Mouse (Mus musculus) yolk sac, embryonic 10.5 days (tissue): ENCODE data around the gene Med15.
"Not testable (repeated sequence)": the region's sequence is repeated elsewhere in the genome, so short reads cannot be mapped to it uniquely, and the experiment has no call there.

Source experiments
- DNase-seq: peaks from one replicate; pipeline ENCODE4 v3.0.0-alpha.2; 2017; ENCODE audit warnings: low spot score

Med15 gene

DNA sequence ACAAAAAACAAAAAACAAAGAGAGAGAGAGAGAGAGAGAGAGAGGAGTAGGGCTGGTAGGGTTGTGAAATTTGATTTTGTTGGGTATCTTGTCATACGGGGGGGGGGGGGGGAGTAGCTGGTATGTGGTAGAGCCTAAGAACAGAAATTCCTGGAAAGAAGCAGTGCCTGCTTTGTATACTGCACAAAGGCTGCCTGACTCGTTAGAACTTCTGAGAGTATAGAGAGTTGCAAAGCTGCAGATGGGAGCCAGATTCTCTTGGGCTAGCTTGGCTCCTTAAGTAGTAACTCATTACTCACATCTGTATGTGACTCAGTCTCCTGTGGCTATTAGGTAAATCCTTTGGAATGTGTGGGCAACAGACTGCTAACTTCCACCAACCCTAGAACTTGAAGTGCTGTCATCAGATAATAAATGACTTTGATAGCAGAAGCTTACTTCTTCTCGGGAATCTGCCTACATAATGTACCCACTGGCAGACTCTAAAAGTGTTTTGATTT is at the start of gene Med15:
Med15 (minus strand) TSS at position 51 of the 500 bp plus-strand sequence.
- DNase-seq, result peak; percentile 20

DNA sequence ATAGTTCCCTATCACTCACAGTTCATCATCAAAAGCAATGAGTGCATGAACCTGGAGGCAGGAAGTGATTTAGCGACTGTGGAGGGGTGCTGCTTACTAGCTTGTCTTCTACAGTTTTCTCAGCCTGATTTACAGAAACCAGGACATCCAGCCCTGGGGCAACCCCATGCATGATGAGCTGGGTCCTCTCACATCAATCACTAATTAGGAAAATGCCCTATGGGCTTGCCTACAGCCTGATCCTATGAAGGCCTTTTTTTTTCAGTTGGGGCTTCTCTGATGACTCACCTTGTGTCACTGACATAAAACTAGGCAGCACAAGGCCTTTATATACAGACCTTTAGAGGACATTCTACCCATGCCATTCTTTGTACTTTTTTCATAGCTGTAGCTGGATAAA is 47.0 kb upstream of the Med15 start:
- no peak for DNase-seq

DNA sequence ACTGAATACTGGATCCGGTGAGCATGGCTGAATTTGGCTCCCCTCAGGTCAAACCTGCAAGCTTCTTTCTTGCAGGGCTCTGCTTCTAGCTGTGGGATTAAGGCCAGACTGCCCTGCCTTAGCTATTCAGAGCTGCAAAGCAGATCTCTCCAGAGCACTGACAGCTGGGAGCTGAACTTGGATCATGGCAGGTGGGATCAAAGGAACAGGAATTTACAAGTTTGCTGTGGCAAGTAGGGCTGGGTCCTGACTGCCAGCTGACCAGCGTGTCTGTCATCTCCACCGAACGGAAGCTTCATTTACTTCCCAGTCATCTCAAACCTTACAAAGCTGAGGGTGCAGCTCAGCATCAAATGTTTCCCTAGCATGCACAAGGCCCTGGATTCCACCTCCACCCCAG is 45.5 kb upstream of the Med15 start:
- no peak for DNase-seq

DNA sequence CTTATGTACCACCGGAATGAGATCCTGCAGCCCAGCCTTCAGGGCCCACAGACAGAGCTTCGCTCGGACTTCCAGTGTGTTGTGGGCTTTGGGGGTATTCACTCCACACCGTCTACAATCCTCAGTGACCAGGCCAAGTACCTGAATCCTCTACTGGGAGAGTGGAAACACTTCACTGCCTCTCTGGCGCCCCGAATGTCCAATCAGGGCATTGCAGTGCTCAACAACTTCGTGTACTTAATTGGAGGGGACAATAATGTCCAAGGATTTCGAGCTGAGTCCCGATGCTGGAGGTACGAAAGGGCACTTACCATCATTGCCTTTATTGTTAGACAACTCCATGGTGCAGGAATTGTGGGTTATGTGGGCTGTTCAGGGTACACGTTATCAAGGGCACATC is 44.1 kb upstream of the Med15 start:
- DNase-seq, result no peak

DNA sequence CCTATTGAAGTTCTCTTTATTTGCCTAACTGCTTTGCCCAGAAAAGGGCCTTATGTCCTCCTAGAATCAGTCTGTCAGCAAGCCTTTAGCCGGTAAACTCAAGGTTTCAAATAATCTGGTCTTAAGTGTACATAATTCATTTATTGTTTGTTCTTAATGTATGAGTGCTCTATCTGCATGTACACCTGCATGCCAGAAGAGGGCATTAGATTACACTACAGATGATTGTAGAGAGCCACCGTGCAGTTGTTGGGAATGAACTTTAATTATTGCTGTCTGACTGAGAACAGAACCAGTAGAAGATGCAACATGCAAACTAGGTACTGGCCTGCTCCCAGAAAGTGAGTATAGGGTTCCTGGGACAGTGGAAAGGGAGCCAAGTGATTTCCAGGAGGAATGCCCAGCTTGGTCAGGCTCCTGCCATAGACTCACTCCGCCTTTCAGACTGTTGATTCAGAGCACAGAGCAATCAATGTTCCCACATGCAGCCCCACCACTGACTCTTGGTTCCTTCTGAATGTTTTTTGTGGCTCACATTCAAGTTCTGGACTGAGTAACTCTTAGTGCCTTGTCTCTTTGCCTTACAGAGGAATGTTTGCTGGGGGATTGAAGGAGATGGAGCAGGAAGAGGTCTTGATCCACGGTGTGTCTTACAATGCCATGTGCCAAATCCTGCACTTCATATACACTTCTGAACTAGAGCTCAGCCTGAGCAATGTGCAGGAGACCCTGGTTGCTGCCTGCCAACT is 38.6 kb upstream of the Med15 start:
- no peak for DNase-seq

DNA sequence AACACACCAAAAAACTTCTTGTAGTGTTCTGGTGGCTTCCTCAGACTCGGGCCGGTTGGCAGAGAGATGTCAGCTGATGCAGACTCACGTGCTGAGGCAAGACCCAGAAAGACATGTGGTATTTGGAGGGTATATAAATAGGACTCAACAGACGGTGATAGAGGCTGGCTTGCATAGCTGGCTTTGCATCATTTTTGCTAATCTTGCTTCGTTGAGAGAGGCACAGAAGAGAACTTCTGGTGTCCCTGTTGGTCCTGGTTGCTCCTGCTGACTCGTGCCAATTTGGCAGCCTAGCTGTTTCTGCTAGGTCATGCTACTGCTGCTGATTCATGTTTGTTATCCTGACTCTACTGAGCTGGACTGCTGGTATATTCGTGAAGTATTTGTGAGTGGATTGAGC is 36.1 kb upstream of the Med15 start:
- no peak for DNase-seq

DNA sequence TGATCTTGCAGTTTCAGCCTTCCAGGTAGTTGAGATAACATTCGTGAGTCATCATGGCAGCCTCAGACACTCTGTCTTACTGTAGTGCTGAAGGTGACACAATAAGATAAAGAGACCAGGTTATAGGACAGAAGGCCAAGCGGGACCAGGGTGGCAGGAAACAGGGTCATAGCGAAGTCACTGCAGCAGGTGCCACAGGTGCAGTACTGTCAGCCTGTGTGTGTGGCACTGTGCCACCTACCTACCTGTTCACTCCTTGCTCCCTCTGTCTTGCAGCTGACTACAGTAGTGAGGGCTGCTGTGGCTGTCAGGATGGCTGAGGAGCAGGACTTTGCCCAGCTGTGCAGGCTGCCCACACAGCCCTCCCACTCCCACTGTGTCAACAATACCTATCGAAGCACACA is 31.4 kb upstream of the Med15 start:
- DNase-seq, result peak; percentile 52

DNA sequence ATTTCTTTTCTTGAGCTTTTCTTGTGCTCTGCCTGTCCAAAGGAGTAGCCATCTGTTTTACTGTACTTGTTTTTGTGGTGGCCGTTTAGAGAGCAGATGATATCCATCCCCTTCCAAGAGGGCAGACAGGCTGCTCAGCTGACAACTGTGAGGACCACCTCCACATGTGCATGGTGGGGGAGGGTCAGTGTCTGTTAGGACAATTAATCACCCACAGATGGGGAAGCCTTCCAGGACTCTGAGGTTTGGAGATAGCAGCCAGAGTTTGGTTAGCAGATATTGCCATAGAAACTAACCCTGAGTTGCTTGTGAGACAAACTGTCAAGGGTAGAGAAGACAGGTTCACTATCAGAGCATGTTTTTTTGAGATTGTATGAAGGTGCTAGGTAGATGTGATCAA is 28.4 kb upstream of the Med15 start:
- DNase-seq, result no peak

DNA sequence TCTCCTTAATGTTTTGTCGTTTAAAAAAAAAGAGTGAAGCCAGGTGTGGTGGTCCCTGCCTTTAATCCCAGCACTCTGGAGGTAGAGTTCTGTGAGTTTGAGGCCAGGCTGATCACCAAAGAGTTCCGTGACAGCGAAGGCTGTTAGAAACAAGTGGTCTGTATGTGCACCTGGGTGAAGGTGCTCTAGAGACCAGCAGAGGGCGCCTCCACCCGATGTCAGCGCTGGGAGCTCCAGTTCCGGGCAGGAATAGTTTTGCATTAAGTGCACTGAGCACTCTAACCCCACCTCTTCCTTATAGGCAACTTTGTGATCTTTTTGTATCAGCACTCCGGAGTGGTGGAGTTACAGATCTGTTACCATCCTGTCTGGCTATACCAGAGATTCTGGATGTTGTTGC is 28.0 kb upstream of the Med15 start:
- DNase-seq, result peak; percentile 56

DNA sequence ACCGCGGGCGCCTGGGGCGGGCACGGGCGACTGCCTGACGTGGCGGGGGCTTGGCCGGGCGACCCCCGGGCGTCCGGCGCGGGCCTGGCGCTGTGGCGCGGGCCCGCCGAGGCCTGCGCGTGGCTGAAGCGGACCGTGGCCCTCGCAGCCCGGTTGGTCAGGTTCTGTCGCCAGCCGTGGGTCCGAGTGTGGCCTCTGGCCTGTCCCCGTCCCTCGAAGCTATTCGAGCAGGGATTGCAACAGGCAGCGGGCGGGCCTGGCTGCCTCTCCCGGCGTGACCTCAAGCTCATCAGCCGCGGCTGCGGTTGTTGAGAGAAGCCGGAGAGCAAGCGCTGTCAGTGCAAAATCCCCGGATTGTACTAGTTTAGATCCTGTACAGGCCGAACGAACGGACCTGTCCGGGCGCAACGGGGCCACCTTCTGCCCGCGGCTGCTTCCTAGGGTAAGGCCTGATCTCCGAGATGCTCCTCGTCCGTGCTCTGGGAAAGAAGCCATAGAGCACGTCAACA is 27.2 kb upstream of the Med15 start:
- DNase-seq, result no peak

DNA sequence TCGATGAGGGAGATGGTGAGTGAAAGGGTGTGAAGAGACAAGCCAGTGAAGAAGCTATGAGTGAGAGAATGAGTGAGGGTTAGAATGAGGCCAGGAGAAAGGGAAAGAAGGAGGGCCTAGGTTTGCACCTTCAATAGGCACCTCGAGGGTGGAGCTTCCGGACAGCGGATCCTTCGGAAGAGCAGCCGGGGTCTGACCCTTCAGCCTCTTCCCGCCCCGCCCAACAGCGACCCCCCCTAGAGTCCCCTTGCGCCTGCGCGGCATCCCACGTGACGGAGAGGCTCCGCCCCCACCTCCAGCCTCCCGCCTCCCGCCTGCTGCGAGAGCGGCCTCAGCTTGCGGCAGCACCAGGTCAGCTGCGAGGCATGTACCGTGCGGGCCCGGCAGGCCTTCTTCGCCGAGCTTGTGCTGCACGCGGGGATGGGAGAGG is 26.7 kb upstream of the Med15 start, which contains the start of gene Klhl22:
Klhl22 (plus strand) TSS at position 275 of the 430 bp plus-strand sequence.
- peak; percentile 97 for DNase-seq

DNA sequence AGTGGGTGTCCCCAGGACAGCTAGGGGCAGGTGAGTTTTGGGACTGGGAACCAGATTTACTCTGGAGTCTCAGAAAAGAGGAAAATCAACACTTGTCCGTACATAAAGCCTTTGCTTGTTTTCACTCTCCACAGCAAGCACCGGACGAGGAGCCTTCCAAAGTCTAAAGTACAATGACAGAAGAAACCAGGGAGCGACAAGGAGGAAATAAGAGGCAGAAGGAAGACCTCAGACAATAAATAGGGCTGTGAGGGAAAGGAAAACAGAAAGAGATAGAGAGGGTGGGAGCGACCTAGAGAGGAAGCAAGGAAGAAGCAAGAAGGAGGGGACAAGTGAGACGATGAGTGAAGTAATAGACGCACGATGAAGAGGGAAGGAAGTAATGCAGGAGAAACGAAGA is 26.2 kb upstream of the Med15 start:
- peak; percentile 64 for DNase-seq

DNA sequence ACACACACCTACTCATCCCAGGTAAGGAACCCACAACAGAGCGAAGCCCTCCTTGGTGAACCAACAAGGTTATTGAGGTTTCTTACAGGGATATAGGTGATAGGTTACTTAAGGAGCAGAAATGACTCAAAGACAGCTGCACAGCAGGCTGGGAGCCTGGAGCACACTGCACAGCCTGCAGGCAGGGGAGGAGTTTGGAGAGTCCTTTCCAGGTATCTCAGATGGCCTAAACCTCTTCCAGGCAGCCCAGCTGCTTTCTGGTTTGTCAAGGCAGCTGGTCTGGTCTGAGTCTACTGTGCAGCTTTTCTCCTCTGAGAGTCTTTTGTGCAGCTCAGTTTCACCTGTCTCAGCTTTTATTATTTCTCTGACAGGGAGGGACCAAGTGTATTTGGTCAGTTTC is 25.1 kb upstream of the Med15 start:
- DNase-seq, result no peak

DNA sequence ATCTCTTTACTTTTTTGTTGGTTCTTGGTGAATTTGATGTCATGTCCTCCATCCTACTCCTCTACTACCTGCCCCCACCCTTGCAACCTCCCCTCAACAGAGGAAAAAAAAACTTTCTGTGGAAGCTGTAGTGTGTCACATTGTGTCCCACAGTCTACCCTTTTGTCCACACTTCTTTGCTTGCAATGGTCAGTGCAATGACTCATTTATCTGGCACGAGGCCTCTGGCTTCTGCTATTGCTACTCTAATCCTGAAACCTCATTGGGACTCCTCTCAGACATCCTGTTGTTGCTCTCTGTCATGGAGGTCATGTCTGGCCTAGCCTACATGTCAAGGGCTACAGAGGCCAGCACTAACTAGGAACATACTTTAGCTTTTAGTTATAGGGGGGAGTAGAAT is 21.0 kb upstream of the Med15 start:
- DNase-seq, result no peak

DNA sequence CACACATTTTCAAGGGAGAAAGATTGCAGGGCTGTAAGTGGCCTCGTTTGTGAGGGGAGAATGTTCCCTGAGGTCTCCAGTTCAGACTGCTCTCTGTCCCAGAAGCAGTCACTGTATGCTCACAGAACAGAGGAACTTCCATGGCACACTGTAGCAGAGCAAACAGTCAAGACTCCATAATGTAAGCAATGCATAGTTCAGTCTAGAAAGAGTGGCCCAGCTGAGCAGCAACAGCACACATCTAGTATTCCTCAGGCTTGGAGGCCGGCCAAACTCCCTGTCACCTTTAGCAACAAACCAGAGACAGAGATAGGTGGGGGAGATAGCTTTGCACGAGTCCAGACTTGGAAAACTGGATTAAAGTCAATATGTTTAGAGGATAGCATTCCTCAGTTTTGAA is 20.3 kb upstream of the Med15 start:
- DNase-seq, result peak; percentile 54

DNA sequence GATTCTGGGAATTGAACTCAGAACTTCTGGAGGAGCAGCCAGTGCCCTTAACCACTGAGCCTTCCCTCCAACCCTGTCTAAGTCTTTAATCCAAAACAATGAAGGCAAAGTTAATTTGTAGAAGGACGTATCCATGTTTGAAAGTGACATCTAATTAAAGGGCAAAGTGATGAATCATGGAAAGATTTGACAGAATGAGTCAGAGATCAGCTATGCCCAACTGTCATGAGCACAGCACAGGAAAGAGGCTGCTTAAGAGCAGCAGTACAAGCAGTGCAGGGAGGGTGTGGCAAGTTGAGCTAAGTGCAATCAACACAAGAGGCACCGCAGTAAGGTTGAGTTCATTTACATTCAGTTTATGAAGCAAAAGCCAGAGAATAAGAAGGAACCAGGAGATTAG is 12.4 kb upstream of the Med15 start:
- DNase-seq, result no peak

DNA sequence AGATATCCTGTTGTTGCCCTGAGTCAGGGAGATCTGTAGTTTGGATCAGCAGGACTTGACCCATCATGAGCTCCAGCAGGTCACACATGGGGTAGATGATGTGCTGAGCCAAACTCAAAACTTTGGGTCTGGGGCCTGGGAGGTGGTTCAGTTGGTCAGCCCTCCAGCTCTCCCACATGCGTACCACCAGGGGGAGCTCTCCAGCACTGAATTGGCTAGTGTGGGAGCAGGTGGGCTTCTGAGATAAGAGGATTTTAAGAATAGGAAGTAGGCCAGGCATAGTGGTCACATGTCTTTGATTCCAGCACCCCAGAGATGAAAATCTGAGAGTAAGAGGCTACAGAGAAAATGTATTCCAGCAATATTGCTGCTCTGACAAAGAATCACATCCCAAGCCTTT is 11.8 kb upstream of the Med15 start:
- DNase-seq, result no peak

DNA sequence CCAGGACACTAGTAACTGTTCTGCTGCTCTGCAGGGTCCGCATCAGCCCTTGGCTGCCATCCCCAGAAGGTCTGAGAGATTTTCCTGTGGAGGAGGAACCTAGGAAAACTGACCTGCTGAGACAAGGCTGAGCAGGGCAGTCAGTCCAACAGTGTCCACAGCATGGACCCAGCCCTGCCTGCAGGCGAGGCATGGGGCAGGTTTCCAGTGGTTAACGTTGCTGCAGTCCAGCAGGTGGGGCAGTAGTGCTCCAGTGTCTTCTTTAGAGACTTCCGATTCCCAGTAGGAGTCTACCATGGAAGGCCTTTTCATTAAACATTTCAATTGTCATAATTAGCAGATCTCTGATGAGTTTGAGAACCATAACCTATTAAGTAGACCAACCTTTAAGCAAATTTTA is 10.6 kb upstream of the Med15 start:
- peak; percentile 23 for DNase-seq

DNA sequence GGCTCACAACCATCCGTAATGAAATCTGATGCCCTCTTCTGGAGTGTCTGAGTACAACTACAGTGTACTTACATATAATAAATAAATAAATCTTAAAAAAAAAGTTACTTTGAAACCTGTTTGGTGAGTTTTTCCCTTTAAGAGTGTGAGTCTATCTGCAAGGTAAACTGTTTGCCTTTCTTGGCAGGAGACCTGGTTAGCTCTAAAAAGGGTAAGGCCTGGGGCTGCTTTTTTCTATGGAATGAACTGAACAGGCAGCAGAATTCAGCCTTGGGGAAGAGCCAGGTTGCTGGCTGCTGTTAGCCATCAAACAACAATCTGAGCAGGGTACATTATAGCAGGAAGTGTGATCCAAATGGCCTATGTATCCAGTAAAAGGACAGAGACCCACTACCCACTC is 10.1 kb upstream of the Med15 start:
- DNase-seq, result no peak

DNA sequence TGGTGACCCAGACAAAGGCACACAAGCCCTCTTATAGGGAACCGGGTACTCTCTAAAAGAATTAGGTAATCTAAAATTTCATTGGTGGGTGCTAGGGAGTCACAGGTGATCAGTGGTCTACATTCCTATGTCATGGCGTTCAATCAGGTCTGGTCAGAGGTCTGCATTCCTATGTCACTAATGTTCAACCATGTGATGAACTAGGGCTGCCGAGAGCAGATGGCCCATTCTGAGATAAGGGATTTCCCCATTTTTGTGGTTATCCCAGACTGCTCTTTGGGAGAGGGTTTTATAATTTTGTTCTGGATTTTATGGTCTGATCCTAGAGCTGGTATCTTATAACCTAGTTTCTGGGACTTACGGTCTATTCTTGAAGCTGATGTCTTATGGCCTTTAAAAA is 7.4 kb upstream of the Med15 start:
- peak; percentile 17 for DNase-seq

DNA sequence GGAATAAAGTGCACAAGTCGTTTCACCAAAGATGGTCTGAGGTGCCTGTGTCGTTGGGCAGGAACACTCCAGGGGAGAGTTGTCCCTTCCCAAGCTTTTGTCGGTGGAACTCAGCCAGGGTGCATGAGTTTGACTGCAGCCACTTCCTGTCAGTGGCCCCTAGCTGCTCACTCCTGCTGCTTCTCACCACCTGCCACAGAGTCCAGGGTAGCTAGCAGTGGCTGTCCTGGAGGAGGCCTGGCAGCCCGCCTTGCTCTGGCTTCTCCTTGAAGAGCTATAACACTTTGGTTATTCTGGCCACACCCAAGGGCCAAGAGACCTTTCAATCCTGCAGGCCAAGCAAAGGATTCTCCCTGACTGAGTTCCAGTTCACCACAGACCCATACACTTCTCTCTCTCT is 3.5 kb upstream of the Med15 start:
- DNase-seq, result no peak

DNA sequence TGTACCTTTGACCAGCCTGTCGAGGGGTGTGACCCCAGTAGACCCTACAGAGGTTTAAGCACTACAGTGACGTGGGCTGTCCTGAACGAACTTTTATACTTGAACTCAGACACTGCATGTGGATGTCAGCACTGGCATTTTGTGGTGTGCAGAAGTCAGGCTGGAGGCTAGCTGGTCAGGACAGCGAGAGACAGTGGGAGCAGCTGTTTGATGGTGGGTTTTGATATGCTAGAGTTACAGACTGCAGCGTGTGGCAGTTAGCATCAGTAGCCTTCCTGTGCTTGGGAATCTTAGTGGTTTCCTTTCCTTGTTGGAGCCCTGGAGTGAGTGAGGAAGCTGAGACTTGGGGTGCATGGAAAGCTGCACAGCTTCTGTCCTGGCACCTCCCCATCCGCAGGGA is 2.2 kb upstream of the Med15 start:
- DNase-seq, result not testable (repeated sequence)

DNA sequence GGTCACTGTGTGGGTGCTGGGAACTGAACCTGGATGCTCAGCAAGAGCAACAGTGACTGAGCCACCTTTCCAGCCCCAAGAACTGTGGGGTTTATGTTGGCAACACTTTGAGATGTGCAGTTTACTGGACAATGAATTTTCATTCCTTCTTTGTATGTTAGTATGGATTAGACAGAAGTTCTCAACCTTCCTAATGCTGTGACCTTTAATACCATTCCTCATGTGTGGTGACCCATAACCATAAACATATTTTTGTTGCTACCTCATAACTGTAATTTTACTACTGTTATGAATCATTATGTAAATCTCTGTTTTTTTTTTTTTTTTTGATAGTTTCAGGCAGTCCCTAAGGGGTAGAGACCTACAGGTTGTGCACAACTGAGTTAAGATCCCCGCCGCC is 955 bp upstream of the Med15 start:
- no peak for DNase-seq

DNA sequence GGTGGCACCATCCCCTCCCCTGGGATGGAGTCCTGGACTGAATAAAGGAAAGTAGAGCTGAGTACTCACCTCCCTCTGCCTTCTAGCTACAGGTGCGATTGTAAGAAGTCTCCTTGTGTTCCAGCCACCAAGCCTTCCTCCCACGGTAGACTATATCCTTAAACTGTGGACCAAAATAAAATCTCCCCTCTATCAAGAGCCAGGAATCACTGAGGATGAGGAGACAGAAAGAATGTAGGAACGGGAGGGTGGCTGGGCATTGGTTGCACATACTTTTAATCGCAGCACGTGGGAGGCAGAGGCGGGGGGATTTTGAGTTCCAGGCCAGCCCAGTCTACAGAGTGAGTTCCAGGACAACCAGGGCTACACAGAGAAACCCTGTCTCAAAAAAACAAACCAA is 260 bp downstream of the Med15 start:
- no peak for DNase-seq
